7 mouse cellular contexts compared by ENCODE assay signal in genomic region chr17:33977861-33978557, GRCm38 (mm10). TPM values are rescaled to one million over a fixed set of nuclear protein-coding genes. Genes with fewer than 3 reads are reported as not detected.
DNase-seq lines count a peak whose midpoint lies in the region; ATAC-seq lines count a peak whose summit lies in the region.

No protein-coding gene starts in this region.

- H3K4me1 ChIP-seq in forebrain, embryonic 12.5 days, result peaks cover 20% of the 10 kb centered on the region
- peaks cover 24% of the 10 kb centered on the region for H3K4me1 ChIP-seq in limb, embryonic 15.5 days
- H3K4me1 ChIP-seq in stomach, embryonic 16.5 days (ENCODE audit: control insufficient read depth, insufficient read depth, low read length), result peaks cover 8% of the 10 kb centered on the region; the same call in 1 of the 2 replicates

- H3K27ac ChIP-seq in forebrain, embryonic 12.5 days, result no peak overlapping the region
- no peak overlapping the region for H3K27ac ChIP-seq in limb, embryonic 15.5 days
- H3K27ac ChIP-seq in stomach, embryonic 16.5 days (ENCODE audit: low read length), result no peak overlapping the region

- 3% methylated on average over 57 of the region's 57 CpGs for WGBS in forebrain, embryonic 12.5 days
- WGBS in limb, embryonic 15.5 days, result 1% methylated on average over 57 of the region's 57 CpGs
- WGBS in stomach, embryonic 16.5 days, result 1% methylated on average over 57 of the region's 57 CpGs

- peak; percentile 17 for DNase-seq in spleen, adult 12 weeks (ENCODE audit: low spot score)
- DNase-seq in spleen, postnatal 36 days (ENCODE audit: low spot score in 2 of 2), result no peak
- DNase-seq in adrenal gland, postnatal 10 days, result no peak
- no peak for DNase-seq in gastrocnemius, postnatal 10 days

- H3K4me2 ChIP-seq in forebrain, embryonic 12.5 days, result peak overlapping the region; percentile 51
- peak overlapping the region; percentile 52 for H3K4me2 ChIP-seq in limb, embryonic 15.5 days
- H3K4me2 ChIP-seq in stomach, embryonic 16.5 days (ENCODE audit: low read depth, low read length), result peak overlapping the region; percentile 63

- peak overlapping the region; percentile 33 for H3K4me3 ChIP-seq in forebrain, embryonic 12.5 days (replicated peaks)
- peak overlapping the region; percentile 35 for H3K4me3 ChIP-seq in limb, embryonic 15.5 days
- H3K4me3 ChIP-seq in stomach, embryonic 16.5 days (replicated peaks; ENCODE audit: low read length), result peak overlapping the region; percentile 47

- H3K27me3 ChIP-seq in forebrain, embryonic 12.5 days, result peaks cover 54% of the 10 kb centered on the region
- H3K27me3 ChIP-seq in limb, embryonic 15.5 days, result peaks cover 68% of the 10 kb centered on the region
- H3K27me3 ChIP-seq in stomach, embryonic 16.5 days (ENCODE audit: control insufficient read depth, insufficient read depth, low read length), result peaks cover 33% of the 10 kb centered on the region

- H3K9me3 ChIP-seq in forebrain, embryonic 12.5 days, result no peaks in the 10 kb centered on the region
- H3K9me3 ChIP-seq in limb, embryonic 15.5 days, result no peaks in the 10 kb centered on the region
- H3K9me3 ChIP-seq in stomach, embryonic 16.5 days (replicated peaks; ENCODE audit: control insufficient read depth, low read length), result no peaks in the 10 kb centered on the region

- ATAC-seq in forebrain, embryonic 12.5 days (ENCODE audit: low FRiP score), result no peak
- ATAC-seq in limb, embryonic 15.5 days (ENCODE audit: insufficient number of reproducible peaks, low FRiP score, low TSS enrichment, low read depth), result no peak
- ATAC-seq in stomach, embryonic 16.5 days (ENCODE audit: insufficient read depth, low FRiP score), result peak; percentile 6; the same call in 1 of the 2 replicates

- no peaks in the 10 kb centered on the region for H3K36me3 ChIP-seq in forebrain, embryonic 12.5 days (replicated peaks)
- H3K36me3 ChIP-seq in limb, embryonic 15.5 days, result no peaks in the 10 kb centered on the region
- H3K36me3 ChIP-seq in stomach, embryonic 16.5 days (ENCODE audit: control insufficient read depth, insufficient read depth, low read length), result no peaks in the 10 kb centered on the region

- 0 out of 2 replicates have a peak overlapping the region, but pooled peaks have one; percentile 25 for H3K9ac ChIP-seq in forebrain, embryonic 12.5 days
- 0 out of 2 replicates have a peak overlapping the region, but pooled peaks have one; percentile 18 for H3K9ac ChIP-seq in limb, embryonic 15.5 days
- peak overlapping the region; percentile 65 for H3K9ac ChIP-seq in stomach, embryonic 16.5 days (ENCODE audit: low read length)

RNA-seq across cellular contexts. Expression of gene H2-K1, which starts 22.1 kb away (rescaled TPM):
- 23.3 and 28.2 TPM in 2 replicates for polyA plus RNA-seq in forebrain, embryonic 12.5 days (2016; fragmentation: Nextera tagmentation; extraction: Ambion mirVana)
- 25.5 and 31.3 TPM in 2 replicates for polyA plus RNA-seq in limb, embryonic 15.5 days (2015; fragmentation: Nextera tagmentation; extraction: Ambion mirVana)
- polyA plus RNA-seq in stomach, embryonic 16.5 days (2015; fragmentation: Nextera tagmentation; extraction: Ambion mirVana), result 107 and 140 TPM in 2 replicates
- 100 to 1,000 TPM; 204 to 217 TPM for total RNA-seq in adrenal gland, postnatal 10 days (2021)
- total RNA-seq in gastrocnemius, postnatal 10 days (2021), result 10 to 100 TPM; 38.9 to 46.7 TPM

RNA-seq across cellular contexts. Expression of gene Rps18, which starts 22.2 kb away (rescaled TPM):
- 934 and 1,034 TPM in 2 replicates for polyA plus RNA-seq in forebrain, embryonic 12.5 days (2016; fragmentation: Nextera tagmentation; extraction: Ambion mirVana)
- 1,572 and 1,837 TPM in 2 replicates for polyA plus RNA-seq in limb, embryonic 15.5 days (2015; fragmentation: Nextera tagmentation; extraction: Ambion mirVana)
- polyA plus RNA-seq in stomach, embryonic 16.5 days (2015; fragmentation: Nextera tagmentation; extraction: Ambion mirVana), result 1,606 and 1,631 TPM in 2 replicates
- 100 to 1,000 TPM; 943 to 952 TPM for total RNA-seq in adrenal gland, postnatal 10 days (2021)
- 100 to 1,000 TPM; 649 to 675 TPM for total RNA-seq in gastrocnemius, postnatal 10 days (2021)

RNA-seq across cellular contexts. Expression of gene Vps52, which starts 22.4 kb away (rescaled TPM):
- polyA plus RNA-seq in forebrain, embryonic 12.5 days (2016; fragmentation: Nextera tagmentation; extraction: Ambion mirVana), result 58.4 and 63.5 TPM in 2 replicates
- 46.5 and 50.4 TPM in 2 replicates for polyA plus RNA-seq in limb, embryonic 15.5 days (2015; fragmentation: Nextera tagmentation; extraction: Ambion mirVana)
- polyA plus RNA-seq in stomach, embryonic 16.5 days (2015; fragmentation: Nextera tagmentation; extraction: Ambion mirVana), result 42.6 and 45.0 TPM in 2 replicates
- 10 to 100 TPM; 38.8 to 51.4 TPM for total RNA-seq in adrenal gland, postnatal 10 days (2021)
- 10 to 100 TPM; 30.3 to 33.2 TPM for total RNA-seq in gastrocnemius, postnatal 10 days (2021)

RNA-seq across cellular contexts. Expression of gene B3galt4, which starts 26.7 kb away (rescaled TPM):
- 5.0 and 7.1 TPM in 2 replicates for polyA plus RNA-seq in forebrain, embryonic 12.5 days (2016; fragmentation: Nextera tagmentation; extraction: Ambion mirVana)
- polyA plus RNA-seq in limb, embryonic 15.5 days (2015; fragmentation: Nextera tagmentation; extraction: Ambion mirVana), result 5.9 and 8.3 TPM in 2 replicates
- polyA plus RNA-seq in stomach, embryonic 16.5 days (2015; fragmentation: Nextera tagmentation; extraction: Ambion mirVana), result 8.6 and 9.0 TPM in 2 replicates
- 1 to 10 TPM; 4.8 to 5.8 TPM for total RNA-seq in adrenal gland, postnatal 10 days (2021)
- total RNA-seq in gastrocnemius, postnatal 10 days (2021), result 1 to 10 TPM; 2.3 to 2.6 TPM

RNA-seq across cellular contexts. Expression of gene Wdr46, which starts 37.5 kb away (rescaled TPM):
- polyA plus RNA-seq in forebrain, embryonic 12.5 days (2016; fragmentation: Nextera tagmentation; extraction: Ambion mirVana), result 40.1 and 41.9 TPM in 2 replicates
- 31.4 and 36.0 TPM in 2 replicates for polyA plus RNA-seq in limb, embryonic 15.5 days (2015; fragmentation: Nextera tagmentation; extraction: Ambion mirVana)
- polyA plus RNA-seq in stomach, embryonic 16.5 days (2015; fragmentation: Nextera tagmentation; extraction: Ambion mirVana), result 19.0 and 23.1 TPM in 2 replicates
- total RNA-seq in adrenal gland, postnatal 10 days (2021), result 10 to 100 TPM; 28.4 to 29.7 TPM
- 10 to 100 TPM; 15.7 TPM for total RNA-seq in gastrocnemius, postnatal 10 days (2021)
